Mouse (Mus musculus) heart, postnatal 0 days (tissue): ENCODE results near the gene Ankrd39. TPM values are rescaled to one million over a fixed set of nuclear protein-coding genes. Genes with fewer than 3 reads are reported as not detected.

Source experiments
- ATAC-seq: fragments of 200-750 bp; cut with Nextera tagmentation; 2 replicates; pipeline ENCODE4 v1.8.0; 2017; ENCODE audit warnings: low read depth, moderate number of reproducible peaks, moderate library complexity; ENCODE audit not compliant: insufficient read depth
- DNase-seq: peaks from one replicate; pipeline ENCODE4 v3.0.0-alpha.2; 2016; ENCODE audit warnings: low spot score
- H3K27ac ChIP-seq: fragments of 300-500 bp; sonication (generic); 2 replicates; pipeline ENCODE4 v1.5.1; 2014; ENCODE audit warnings: low read depth, mild to moderate bottlenecking
- H3K27me3 ChIP-seq: fragments of 300-500 bp; sonication (generic); 2 replicates; pipeline ENCODE4 v1.6.1; 2014; ENCODE audit warnings: low read length, mixed read lengths; ENCODE audit not compliant: control insufficient read depth, insufficient read depth
- H3K36me3 ChIP-seq: fragments of 300-500 bp; sonication (generic); replicated peaks from 2 replicates; pipeline ENCODE4 v1.6.1; 2014; ENCODE audit warnings: low read length, mixed read lengths; ENCODE audit not compliant: control insufficient read depth, insufficient read depth
- H3K4me1 ChIP-seq: fragments of 300-500 bp; sonication (generic); 2 replicates; pipeline ENCODE4 v1.6.1; 2014; ENCODE audit warnings: antibody characterized with exemption; ENCODE audit not compliant: control insufficient read depth, insufficient read depth
- H3K4me2 ChIP-seq: fragments of 300-500 bp; sonication (generic); 2 replicates; pipeline ENCODE4 v1.6.1; 2014; ENCODE audit warnings: low read depth, mild to moderate bottlenecking, low read length, moderate library complexity
- H3K4me3 ChIP-seq: fragments of 300-500 bp; sonication (generic); 2 replicates; pipeline ENCODE4 v1.5.1; 2014; ENCODE audit warnings: low read depth, low read length
- H3K9ac ChIP-seq: fragments of 300-500 bp; sonication (generic); replicated peaks from 2 replicates; pipeline ENCODE4 v1.6.1; 2014; ENCODE audit warnings: low read depth, low read length, mixed read lengths
- H3K9me3 ChIP-seq: fragments of 300-500 bp; sonication (generic); replicated peaks from 2 replicates; pipeline ENCODE4 v1.6.1; 2016; ENCODE audit warnings: low read length; ENCODE audit not compliant: control insufficient read depth
- CTCF ChIP-seq: IDR thresholded peaks from 2 replicates; pipeline ENCODE4 v1.5.1; 2016; ENCODE audit warnings: antibody characterized with exemption, control low read depth, low read depth
- EP300 ChIP-seq: IDR thresholded peaks from 2 replicates; pipeline ENCODE4 v1.6.1; 2016; ENCODE audit warnings: antibody characterized with exemption, low read depth
- WGBS: fragments of 180-500 bp; shearing (Covaris S2); extraction: QIAGEN DNeasy Blood & Tissue Kit; methylation state at CpG from one replicate; pipeline ENCODE4 v1.1.7; 2014; 5-methylcytosine and 5-hydroxymethylcytosine counted together
- polyA plus RNA-seq: library from polyadenylated mRNA; unstranded; fragments of >200 nt; fragmentation: Nextera tagmentation; extraction: Ambion mirVana; gene quantifications from 2 replicates; pipeline ENCODE4 v1.2.1, GENCODE M21; 2015
- total RNA-seq: library from RNA; depleted of rRNA; stranded (reverse); fragments of >200 nt; gene quantifications from 2 replicates; pipeline ENCODE4 v1.2.3, GENCODE M21; 2014; ENCODE audit warnings: low replicate concordance

Ankrd39 gene
- total and polyA plus RNA-seq, 2 experiments from 2014 or later, result 29.0 to 32.7 TPM

- no peak for TF ChIP-seq EP300
- no peak for TF ChIP-seq CTCF
- no peak for ATAC-seq
- Histone ChIP-seq H3K9me3 (no peaks in the 10 kb centered on the region), H3K4me2 (no peak overlapping the region), H3K27ac (no peak overlapping the region), H3K27me3 (no peaks in the 10 kb centered on the region), H3K9ac (no peak overlapping the region), H3K36me3 (peaks cover 36% of the 10 kb centered on the region), H3K4me3 (no peak overlapping the region), H3K4me1 (peaks cover 18% of the 10 kb centered on the region)
- WGBS, result 5% methylated on average over 1 of the region's 1 CpGs
- DNase-seq, result no peak
These were observed 18.9 kb downstream of the Ankrd39 start for GRCm38 (mm10) chr1:36528351-36528750.

GRCm38 (mm10) chr1:36526903-36527302, 20.3 kb downstream of the Ankrd39 start:
- H3K27me3 ChIP-seq, result no peaks in the 10 kb centered on the region
- WGBS, result 76% methylated on average over 10 of the region's 10 CpGs
- H3K4me3 ChIP-seq, result no peak overlapping the region
- H3K4me1 ChIP-seq, result peaks cover 16% of the 10 kb centered on the region; the same call in 1 of the 2 replicates
- ATAC-seq (no peak), DNase-seq (no peak)
- H3K9me3 ChIP-seq, result no peaks in the 10 kb centered on the region
- TF ChIP-seq CTCF, result no peak
- TF ChIP-seq EP300, result no peak
- no peak overlapping the region for H3K9ac ChIP-seq
- peaks cover 45% of the 10 kb centered on the region for H3K36me3 ChIP-seq
- no peak overlapping the region for H3K27ac ChIP-seq
- H3K4me2 ChIP-seq, result no peak overlapping the region

GRCm38 (mm10) chr1:36525774-36526173, 21.5 kb downstream of the Ankrd39 start:
- 90% methylated on average over 12 of the region's 12 CpGs for WGBS
- Histone ChIP-seq H3K27ac (no peak overlapping the region), H3K4me1 (peaks cover 13% of the 10 kb centered on the region; the same call in 1 of the 2 replicates), H3K9ac (no peak overlapping the region), H3K4me3 (no peak overlapping the region), H3K36me3 (peaks cover 53% of the 10 kb centered on the region), H3K9me3 (no peaks in the 10 kb centered on the region), H3K27me3 (no peaks in the 10 kb centered on the region), H3K4me2 (no peak overlapping the region)
- DNase-seq, result no peak
- no peak for ATAC-seq
- no peak for TF ChIP-seq EP300

- no peak for ATAC-seq
- Histone ChIP-seq H3K4me3 (no peak overlapping the region), H3K4me1 (peaks cover 13% of the 10 kb centered on the region; the same call in 1 of the 2 replicates), H3K9ac (no peak overlapping the region), H3K4me2 (no peak overlapping the region), H3K36me3 (peaks cover 70% of the 10 kb centered on the region), H3K27ac (peak overlapping the region; percentile 61), H3K9me3 (no peaks in the 10 kb centered on the region), H3K27me3 (no peaks in the 10 kb centered on the region)
- no peak for DNase-seq
- WGBS, result 58% methylated on average over 5 of the region's 5 CpGs
- TF ChIP-seq CTCF (no peak), EP300 (no peak)
These were observed 23.2 kb downstream of the Ankrd39 start for GRCm38 (mm10) chr1:36524058-36524457.

GRCm38 (mm10) chr1:36523332-36524013, 23.8 kb downstream of the Ankrd39 start:
- peak; percentile 70 for DNase-seq
- WGBS, result 24% methylated on average over 9 of the region's 9 CpGs

GRCm38 (mm10) chr1:36522210-36522609, 25.0 kb downstream of the Ankrd39 start:
- no peak for DNase-seq
- H3K36me3 ChIP-seq, result peaks cover 85% of the 10 kb centered on the region
- H3K4me3 ChIP-seq, result no peak overlapping the region
- H3K9me3 ChIP-seq, result no peaks in the 10 kb centered on the region
- TF ChIP-seq CTCF (no peak), EP300 (no peak)
- no peak overlapping the region for H3K9ac ChIP-seq
- no peak for ATAC-seq
- H3K27ac ChIP-seq, result no peak overlapping the region; the same call in 1 of the 2 replicates
- H3K4me2 ChIP-seq, result no peak overlapping the region
- H3K27me3 ChIP-seq, result no peaks in the 10 kb centered on the region
- H3K4me1 ChIP-seq, result peaks cover 13% of the 10 kb centered on the region; the same call in 1 of the 2 replicates
- WGBS, result 84% methylated on average over 7 of the region's 7 CpGs

More at GRCm38 (mm10) chr1:36523332-36524013, 23.8 kb downstream of the Ankrd39 start:
- Histone ChIP-seq H3K4me2 (no peak overlapping the region), H3K36me3 (peaks cover 76% of the 10 kb centered on the region), H3K27me3 (no peaks in the 10 kb centered on the region), H3K4me1 (peaks cover 13% of the 10 kb centered on the region; the same call in 1 of the 2 replicates), H3K9ac (no peak overlapping the region), H3K27ac (peak overlapping the region; percentile 61), H3K9me3 (no peaks in the 10 kb centered on the region), H3K4me3 (no peak overlapping the region)
- TF ChIP-seq EP300, result no peak
- TF ChIP-seq CTCF, result no peak
- ATAC-seq, result peak; percentile 73
